Mouse (Mus musculus) adrenal gland, postnatal 0 days (tissue): Measurements from ENCODE around the gene Arrdc5. TPM values are rescaled to one million over a fixed set of nuclear protein-coding genes. Genes with fewer than 3 reads are reported as not detected.

Experiments
- polyA plus RNA-seq: library from polyadenylated mRNA; unstranded; fragments of >200 nt; fragmentation: Nextera tagmentation; extraction: Ambion mirVana; gene quantifications from 2 replicates; pipeline ENCODE4 v1.2.1, GENCODE M21; 2015

The Arrdc5 gene
- polyA plus RNA-seq, result not detected in 2 replicates

GRCm38 (mm10) chr17:56300186-56300585 lies at the start of gene Arrdc5:
Arrdc5 (minus strand) TSS chr17:56300286.

GRCm38 (mm10) chr17:56325450-56326152 lies 25.5 kb upstream of the Arrdc5 start, which contains the start of gene Kdm4b:
Kdm4b (plus strand) TSS chr17:56326062.

GRCm38 (mm10) chr17:56303160-56303846 lies 3.2 kb upstream of the Arrdc5 start, which contains the start of gene Uhrf1:
Uhrf1 (plus strand) TSS chr17:56303321.

GRCm38 (mm10) chr17:56292531-56293222 lies 7.4 kb downstream of the Arrdc5 start, which contains the start of gene Plin3:
Plin3 (minus strand) TSS chr17:56292873.

GRCm38 (mm10) chr17:56276643-56277566 lies 23.2 kb downstream of the Arrdc5 start, which contains the start of gene Ticam1:
Ticam1 (minus strand) TSS chr17:56276786.

GRCm38 (mm10) chr17:56256239-56256881 lies 43.7 kb downstream of the Arrdc5 start, which contains the start of gene Fem1a:
Fem1a (plus strand) TSS chr17:56256810.

Other genes with a start within 250 kb of the Arrdc5 start
- gene Ubxn6, start 225.3 kb downstream of the Arrdc5 start, polyA plus RNA-seq, result 73.6 and 77.1 TPM in 2 replicates
- gene Hdgfl2, start 220.7 kb downstream of the Arrdc5 start, polyA plus RNA-seq, result 46.2 and 64.5 TPM in 2 replicates
- gene Plin4, start 190.5 kb downstream of the Arrdc5 start, polyA plus RNA-seq, result 0.09 and 0.21 TPM in 2 replicates
- gene Plin5, start 182.7 kb downstream of the Arrdc5 start, polyA plus RNA-seq, result 5.7 and 12.9 TPM in 2 replicates
- 17.9 and 20.3 TPM in 2 replicates for gene Lrg1, start 178.3 kb downstream of the Arrdc5 start, polyA plus RNA-seq
- gene Sema6b, start 159.9 kb downstream of the Arrdc5 start, polyA plus RNA-seq, result 1.5 and 1.6 TPM in 2 replicates
- gene Tnfaip8l1, start 137.8 kb downstream of the Arrdc5 start, polyA plus RNA-seq, result 4.6 and 6.2 TPM in 2 replicates
- 93.6 and 111 TPM in 2 replicates for gene Mydgf, start 116.4 kb downstream of the Arrdc5 start, polyA plus RNA-seq
- 13.6 and 15.4 TPM in 2 replicates for gene Dpp9, start 81.4 kb downstream of the Arrdc5 start, polyA plus RNA-seq
- gene Fem1a, start 43.5 kb downstream of the Arrdc5 start, polyA plus RNA-seq, result 7.6 and 9.1 TPM in 2 replicates
- 4.1 and 7.2 TPM in 2 replicates for gene Ticam1, start 23.5 kb downstream of the Arrdc5 start, polyA plus RNA-seq
- gene Plin3, start 7.4 kb downstream of the Arrdc5 start, polyA plus RNA-seq, result 66.6 and 84.7 TPM in 2 replicates
- gene Uhrf1, start 3.0 kb upstream of the Arrdc5 start, polyA plus RNA-seq, result 13.7 and 20.0 TPM in 2 replicates
- gene Kdm4b, start 25.8 kb upstream of the Arrdc5 start, polyA plus RNA-seq, result 17.4 and 20.2 TPM in 2 replicates
- gene Ptprs, start 176.2 kb upstream of the Arrdc5 start, polyA plus RNA-seq, result 52.6 and 62.0 TPM in 2 replicates
- gene Znrf4, start 212.1 kb upstream of the Arrdc5 start, polyA plus RNA-seq, result not detected in 2 replicates